Mouse (Mus musculus): ENCODE results near the gene Usp50.

DNA sequence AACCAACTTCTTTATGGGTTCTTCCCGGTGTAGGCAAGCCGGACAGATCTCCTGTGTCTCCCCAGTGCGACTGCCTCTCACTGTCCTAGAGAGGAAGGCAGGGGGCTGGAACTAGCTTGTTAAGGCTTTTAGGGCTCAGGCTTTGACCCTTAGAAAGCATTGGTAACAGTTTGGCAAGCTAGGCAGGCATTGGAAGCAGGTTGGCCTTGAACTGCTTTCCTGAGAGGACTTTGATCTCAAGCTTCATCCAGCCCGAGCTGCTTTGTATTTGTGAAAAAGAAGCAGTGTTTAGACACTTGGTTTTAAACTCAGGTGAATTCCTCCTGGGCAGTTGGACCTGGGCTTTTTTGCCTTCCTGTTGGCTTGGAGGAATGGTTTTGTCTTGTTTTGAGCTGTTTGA is 4.5 kb downstream of the Usp50 start:
- TF ChIP-seq POLR2A (IDR thresholded peaks at IDR 0.05; ENCODE audit: control insufficient read depth, extremely low read depth, insufficient read depth, low read length, poor library complexity) (no peak), CTCF (IDR thresholded peaks at IDR 0.05; ENCODE audit: borderline replicate concordance, control insufficient read depth, extremely low read depth, insufficient read depth, low read length, poor library complexity) (no peak)

Measured in thymus, adult 2 months (tissue).